Mouse (Mus musculus) myocyte (in vitro differentiated cells): ENCODE data around the gene 4933434E20Rik. TPM values are rescaled to one million over a fixed set of nuclear protein-coding genes. Genes with fewer than 3 reads are reported as not detected.

Experiments
- H3K27me3 ChIP-seq: one replicate; pipeline ENCODE4 v1.6.1; 2011; ENCODE audit not compliant: control insufficient read depth, insufficient read depth, insufficient read length
- H3K36me3 ChIP-seq: one replicate; pipeline ENCODE4 v1.6.1; 2011; ENCODE audit not compliant: control insufficient read depth, insufficient read depth
- H3K4me2 ChIP-seq: one replicate; pipeline ENCODE4 v1.6.1; 2011; ENCODE audit warnings: low read depth, control low read depth
- H3K4me3 ChIP-seq: one replicate; pipeline ENCODE4 v1.5.1; 2011; ENCODE audit warnings: mild to moderate bottlenecking, control low read depth, moderate library complexity
- H3K79me2 ChIP-seq: one replicate; pipeline ENCODE4 v1.6.1; 2011; ENCODE audit not compliant: control insufficient read depth, insufficient read depth
- H3ac ChIP-seq: one replicate; pipeline ENCODE4 v1.6.1; 2011; ENCODE audit not compliant: control insufficient read depth, insufficient read length
- CEBPB ChIP-seq: IDR thresholded peaks from 2 replicates; pipeline ENCODE4 v1.6.1; 2011; ENCODE audit warnings: mild to moderate bottlenecking, moderate library complexity; ENCODE audit not compliant: poor library complexity, insufficient read depth, severe bottlenecking
- E2F4 ChIP-seq: IDR thresholded peaks from one replicate; pipeline ENCODE4 v1.6.1; 2011; ENCODE audit warnings: mild to moderate bottlenecking, control low read depth, moderate library complexity; ENCODE audit not compliant: insufficient read depth
- MAX ChIP-seq: IDR thresholded peaks from one replicate; pipeline ENCODE4 v1.6.1; 2011; ENCODE audit warnings: low read depth, mild to moderate bottlenecking, control low read depth
- MYOD1 ChIP-seq, 3 experiments: IDR thresholded peaks; one replicate each; pipeline ENCODE4 v1.6.1; 2011; ENCODE audit warnings: control low read depth in 2 of 3, low read depth in 2 of 3, mild to moderate bottlenecking in 2 of 3, moderate library complexity in 1 of 3; ENCODE audit not compliant: insufficient read length in 2 of 3, control insufficient read depth in 1 of 3
- MYOG ChIP-seq, 3 experiments: IDR thresholded peaks; one replicate each; pipeline ENCODE4 v1.6.1; 2011; ENCODE audit warnings: control low read depth in 2 of 3, low read depth in 2 of 3, mild to moderate bottlenecking in 2 of 3; ENCODE audit not compliant: insufficient read length in 2 of 3, control insufficient read depth in 1 of 3, insufficient read depth in 1 of 3
- POLR2A ChIP-seq: IDR thresholded peaks from one replicate; pipeline ENCODE4 v1.6.1; 2011; ENCODE audit warnings: low read depth, mild to moderate bottlenecking, control low read depth, moderate library complexity; ENCODE audit not compliant: insufficient read length
- POLR2AphosphoS2 ChIP-seq: IDR thresholded peaks from one replicate; pipeline ENCODE4 v1.6.1; 2011; ENCODE audit warnings: low read depth, control low read depth; ENCODE audit not compliant: insufficient read length
- REST ChIP-seq: IDR thresholded peaks from one replicate; pipeline ENCODE4 v1.6.1; 2011; ENCODE audit warnings: mild to moderate bottlenecking, control low read depth, moderate library complexity; ENCODE audit not compliant: insufficient read depth, insufficient read length
- SRF ChIP-seq: IDR thresholded peaks from one replicate; pipeline ENCODE4 v1.6.1; 2011; ENCODE audit warnings: low read depth; ENCODE audit not compliant: control insufficient read depth, insufficient read length
- TCF12 ChIP-seq: IDR thresholded peaks from one replicate; pipeline ENCODE4 v1.6.1; 2011; ENCODE audit warnings: mild to moderate bottlenecking, control low read depth; ENCODE audit not compliant: poor library complexity, insufficient read depth, severe bottlenecking
- TCF3 ChIP-seq: IDR thresholded peaks from one replicate; pipeline ENCODE4 v1.6.1; 2011; ENCODE audit warnings: low read depth, control low read depth; ENCODE audit not compliant: insufficient read length
- USF1 ChIP-seq: IDR thresholded peaks from one replicate; pipeline ENCODE4 v1.6.1; 2011; ENCODE audit warnings: low read depth, mild to moderate bottlenecking, control low read depth, moderate library complexity
- polyA plus RNA-seq: library from polyadenylated mRNA; unstranded; fragments of >200 nt; fragmentation: generic; extraction: Trizol; gene quantifications from one replicate; pipeline ENCODE4 v1.2.1, GENCODE M21; 2012; ENCODE audit warnings: missing spikeins

The 4933434E20Rik gene
- polyA plus RNA-seq, 1 experiment, result 83.8 TPM

DNA sequence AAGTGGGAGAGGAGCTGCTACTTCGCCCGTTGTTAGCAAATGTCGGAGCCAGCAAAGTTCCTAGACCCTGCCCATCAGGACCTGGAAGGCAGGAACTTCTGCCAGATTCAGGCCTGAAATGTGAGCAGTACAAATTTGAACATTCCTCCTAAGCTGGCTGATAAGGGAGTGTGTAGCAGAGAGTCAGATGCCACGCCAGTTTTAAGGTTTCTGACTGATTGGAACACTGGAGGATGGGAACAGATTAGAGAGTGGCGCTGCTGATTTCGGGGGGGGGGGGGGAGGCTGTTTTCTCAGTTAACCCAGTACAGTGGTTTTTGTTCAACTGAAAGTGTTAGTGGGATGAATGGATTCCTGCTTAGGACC is 29.0 kb downstream of the 4933434E20Rik start:
- peak overlapping the region; percentile 93 for H3ac ChIP-seq
- TF ChIP-seq TCF12 (no peak), CEBPB (no peak), SRF (no peak), POLR2A (no peak), MYOD1 (IDR thresholded peaks at IDR 0.05; ENCODE audit: control insufficient read depth in 1 of 3, insufficient read length in 2 of 3, low read depth in 2 of 3) (no peak), E2F4 (no peak), MYOG (IDR thresholded peaks at IDR 0.05; ENCODE audit: control insufficient read depth in 1 of 3, insufficient read depth in 1 of 3, insufficient read length in 2 of 3, low read depth in 2 of 3) (no peak), USF1 (no peak), MAX (no peak), POLR2AphosphoS2 (no peak), REST (no peak), TCF3 (no peak)
- no peaks in the 10 kb centered on the region for H3K36me3 ChIP-seq
- peak overlapping the region; percentile 97 for H3K4me2 ChIP-seq
- H3K79me2 ChIP-seq, result peaks cover 53% of the 10 kb centered on the region
- peak overlapping the region; percentile 83 for H3K4me3 ChIP-seq
- H3K27me3 ChIP-seq, result no peaks in the 10 kb centered on the region

DNA sequence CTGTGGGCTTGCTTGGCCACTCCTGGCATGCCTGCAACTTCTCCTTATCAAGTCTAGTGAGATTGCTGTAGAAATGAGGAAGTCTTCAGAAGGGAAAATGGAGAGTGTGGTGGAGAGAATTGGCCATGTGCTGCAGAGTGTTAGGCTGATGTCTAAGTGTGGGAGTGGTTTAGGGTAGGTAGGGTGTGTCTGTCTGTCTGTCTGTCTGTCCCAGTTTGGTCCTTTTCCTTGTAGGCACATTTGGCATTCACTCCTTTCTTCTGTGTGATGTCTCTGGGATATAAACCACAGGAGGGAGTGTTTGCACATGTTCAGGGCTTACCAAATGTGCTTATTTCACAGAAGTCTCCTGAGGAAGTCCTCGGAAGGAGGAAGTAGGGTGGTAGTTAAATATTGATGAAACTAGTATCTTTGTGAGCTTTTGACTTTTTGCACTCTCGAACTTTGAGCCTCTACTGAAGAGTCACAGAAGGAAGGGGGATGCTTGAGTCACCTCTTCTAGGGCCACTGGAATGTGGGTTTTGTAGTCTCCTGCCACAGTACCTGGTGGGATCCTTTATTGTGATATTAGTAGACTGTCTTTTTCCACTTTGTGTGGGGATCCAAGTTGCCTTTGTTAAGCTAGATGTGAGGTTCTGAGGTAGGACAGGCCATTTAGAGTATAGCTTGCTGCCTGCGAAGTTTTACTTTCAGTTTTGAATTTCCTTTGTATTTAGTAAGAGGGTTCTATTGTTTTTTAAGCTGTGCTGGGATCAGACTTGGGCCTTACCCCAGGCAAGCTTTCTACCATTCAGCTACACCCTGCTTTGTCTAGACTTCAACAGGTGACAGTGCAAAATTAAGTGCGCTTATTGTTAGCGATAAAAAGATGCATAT is 30.2 kb downstream of the 4933434E20Rik start:
- TF ChIP-seq POLR2A (peak; percentile 23), MYOD1 (IDR thresholded peaks at IDR 0.05; ENCODE audit: control insufficient read depth in 1 of 3, insufficient read length in 2 of 3, low read depth in 2 of 3) (no peak), SRF (no peak), POLR2AphosphoS2 (peak; percentile 76), TCF12 (no peak)
- Histone ChIP-seq H3ac (no peak overlapping the region), H3K27me3 (no peaks in the 10 kb centered on the region), H3K4me2 (peak overlapping the region; percentile 97), H3K4me3 (peak overlapping the region; percentile 83), H3K36me3 (no peaks in the 10 kb centered on the region), H3K79me2 (peaks cover 64% of the 10 kb centered on the region)

DNA sequence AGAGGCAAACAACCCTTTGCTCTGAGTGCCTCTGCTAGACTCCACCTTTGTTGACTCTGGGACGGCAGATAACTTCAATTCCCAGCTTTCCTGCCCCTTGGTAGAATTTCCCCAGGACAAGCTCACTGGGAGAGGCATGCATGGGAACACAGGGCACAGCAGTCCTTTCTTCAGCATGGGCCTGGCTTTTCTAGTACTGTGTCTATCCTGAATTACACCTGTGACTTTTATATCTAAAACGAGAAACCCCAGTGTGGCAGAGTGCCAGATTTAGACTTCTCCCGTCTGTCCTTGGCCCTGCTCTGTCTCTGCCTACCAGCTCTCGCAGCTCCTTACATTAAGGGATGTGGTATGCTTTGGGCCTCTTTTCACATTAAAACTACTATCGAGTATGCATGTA is 31.6 kb downstream of the 4933434E20Rik start:
- no peak overlapping the region for H3K4me3 ChIP-seq
- H3K4me2 ChIP-seq, result peak overlapping the region; percentile 40

DNA sequence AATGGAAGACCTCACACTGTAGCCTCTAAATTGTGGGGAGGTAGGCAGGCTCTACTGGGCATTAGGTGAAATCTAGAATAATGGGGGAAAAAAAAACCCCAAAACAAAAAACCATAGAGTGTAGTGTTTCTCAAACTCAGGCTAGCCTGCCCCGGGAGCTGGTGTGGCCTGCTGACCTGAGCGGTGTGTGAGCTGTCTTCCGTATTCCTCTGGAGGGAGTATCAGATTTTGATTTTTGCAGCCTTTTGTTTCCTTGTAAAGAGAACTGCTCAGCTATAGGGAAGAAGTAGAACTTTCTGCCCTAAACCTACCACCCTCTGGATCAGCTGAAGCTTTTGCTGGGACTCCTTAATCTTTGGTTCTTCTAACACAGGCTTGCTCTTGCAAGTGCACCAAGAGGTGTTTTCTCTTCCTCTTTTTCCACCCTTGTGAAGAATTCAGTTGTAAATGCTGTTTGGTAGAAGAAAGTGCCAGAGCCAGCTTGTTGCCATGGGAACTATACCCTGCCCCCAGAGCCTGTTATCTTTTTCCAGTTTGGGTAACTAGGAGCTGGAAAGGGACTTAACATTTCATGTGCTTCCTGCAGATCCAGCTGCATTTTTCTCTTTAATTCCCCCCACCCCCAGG is 32.4 kb downstream of the 4933434E20Rik start:
- Histone ChIP-seq H3K4me3 (no peak overlapping the region), H3ac (no peak overlapping the region), H3K79me2 (peaks cover 71% of the 10 kb centered on the region), H3K36me3 (peaks cover 17% of the 10 kb centered on the region), H3K27me3 (no peaks in the 10 kb centered on the region), H3K4me2 (peak overlapping the region; percentile 40)
- no peak for TF ChIP-seq POLR2A
- TF ChIP-seq E2F4, result no peak
- TF ChIP-seq REST, result no peak
- TF ChIP-seq POLR2AphosphoS2, result no peak
- TF ChIP-seq MYOG (IDR thresholded peaks at IDR 0.05; ENCODE audit: control insufficient read depth in 1 of 3, insufficient read depth in 1 of 3, insufficient read length in 2 of 3, low read depth in 2 of 3), result no peak
- TF ChIP-seq TCF12, result no peak
- TF ChIP-seq MYOD1 (IDR thresholded peaks at IDR 0.05; ENCODE audit: control insufficient read depth in 1 of 3, insufficient read length in 2 of 3, low read depth in 2 of 3), result no peak
- no peak for TF ChIP-seq CEBPB
- no peak for TF ChIP-seq TCF3
- no peak for TF ChIP-seq SRF
- no peak for TF ChIP-seq USF1
- no peak for TF ChIP-seq MAX

More for the DNA sequence above, 31.6 kb downstream of the 4933434E20Rik start:
- Histone ChIP-seq H3K27me3 (no peaks in the 10 kb centered on the region), H3ac (no peak overlapping the region), H3K79me2 (peaks cover 71% of the 10 kb centered on the region), H3K36me3 (peaks cover 9% of the 10 kb centered on the region)
- TF ChIP-seq POLR2A (peak; percentile 12), E2F4 (no peak), POLR2AphosphoS2 (peak; percentile 50)

DNA sequence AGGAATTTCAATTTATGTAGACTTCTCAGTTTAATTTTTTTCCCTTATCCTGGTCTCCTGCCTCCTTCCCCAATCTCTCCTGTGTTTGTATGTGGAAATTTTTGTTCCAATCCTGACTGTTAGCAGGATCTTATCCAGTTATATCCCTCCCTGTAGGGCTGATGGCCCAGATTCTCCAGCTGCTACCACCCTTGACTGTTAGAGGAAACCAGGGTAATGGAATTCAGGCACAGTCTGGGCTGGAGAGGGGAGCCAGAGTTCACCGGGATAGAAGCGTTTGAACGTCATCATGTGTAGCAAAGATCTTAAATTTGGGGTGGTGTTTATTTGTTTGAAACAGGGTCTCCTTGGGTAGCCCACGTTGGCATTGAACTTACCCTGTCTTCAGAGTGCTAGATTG is 33.4 kb downstream of the 4933434E20Rik start:
- Histone ChIP-seq H3ac (no peak overlapping the region), H3K79me2 (peaks cover 71% of the 10 kb centered on the region), H3K4me2 (peak overlapping the region; percentile 40)

More for the DNA sequence above, 33.4 kb downstream of the 4933434E20Rik start:
- Histone ChIP-seq H3K4me3 (no peak overlapping the region), H3K36me3 (peaks cover 27% of the 10 kb centered on the region), H3K27me3 (no peaks in the 10 kb centered on the region)
- TF ChIP-seq E2F4, result no peak
- no peak for TF ChIP-seq USF1
- no peak for TF ChIP-seq MYOG (IDR thresholded peaks at IDR 0.05; ENCODE audit: control insufficient read depth in 1 of 3, insufficient read depth in 1 of 3, insufficient read length in 2 of 3, low read depth in 2 of 3)
- TF ChIP-seq REST, result no peak
- TF ChIP-seq MAX, result no peak
- TF ChIP-seq SRF, result no peak
